Mouse (Mus musculus): Measurements from ENCODE around the gene Elp5.
"Not testable (repeated sequence)": the region's sequence is repeated elsewhere in the genome, so short reads cannot be mapped to it uniquely, and the experiment has no call there.

Gene Elp5

GRCm38 (mm10) chr11:69934169-69934568, 48.1 kb downstream of the Elp5 start:
- peak; percentile 79 to 84 for DNase-seq (ENCODE audit: low spot score in 2 of 2)

- no peak for DNase-seq (ENCODE audit: low spot score in 2 of 2)
These were observed 49.3 kb downstream of the Elp5 start for GRCm38 (mm10) chr11:69933066-69933465.

GRCm38 (mm10) chr11:69932254-69932653, 50.1 kb downstream of the Elp5 start:
- no peak for DNase-seq (ENCODE audit: low spot score in 2 of 2)

GRCm38 (mm10) chr11:69931769-69932168, 50.5 kb downstream of the Elp5 start:
- no peak for DNase-seq (ENCODE audit: low spot score in 2 of 2)

GRCm38 (mm10) chr11:69930967-69931537, 51.3 kb downstream of the Elp5 start:
- no peak for DNase-seq (ENCODE audit: low spot score in 2 of 2)

- not testable (repeated sequence) for DNase-seq (ENCODE audit: low spot score in 2 of 2)
These were observed 52.1 kb downstream of the Elp5 start for GRCm38 (mm10) chr11:69930176-69930575.

GRCm38 (mm10) chr11:69929712-69930111, 52.6 kb downstream of the Elp5 start:
- DNase-seq (ENCODE audit: low spot score in 2 of 2): no peak

GRCm38 (mm10) chr11:69927501-69927900, 54.8 kb downstream of the Elp5 start:
- no peak for DNase-seq (ENCODE audit: low spot score in 2 of 2)

GRCm38 (mm10) chr11:69922796-69923195, 59.5 kb downstream of the Elp5 start:
- no peak for DNase-seq (ENCODE audit: low spot score in 2 of 2)

GRCm38 (mm10) chr11:69922012-69922756, 60.1 kb downstream of the Elp5 start:
- no peak for DNase-seq (ENCODE audit: low spot score in 2 of 2)

GRCm38 (mm10) chr11:69921114-69922011, 61.0 kb downstream of the Elp5 start, which contains the start of gene Eif5a:
Gene Eif5a (minus strand): TSS chr11:69921958.
- DNase-seq (ENCODE audit: low spot score in 2 of 2): peak; percentile 99 to 100

- no peak for DNase-seq (ENCODE audit: low spot score in 2 of 2)
These were observed 61.9 kb downstream of the Elp5 start for GRCm38 (mm10) chr11:69920266-69921031.

GRCm38 (mm10) chr11:69919661-69920265, 62.6 kb downstream of the Elp5 start:
- DNase-seq (ENCODE audit: low spot score in 2 of 2): no peak

GRCm38 (mm10) chr11:69919053-69919452, 63.3 kb downstream of the Elp5 start:
- DNase-seq (ENCODE audit: low spot score in 2 of 2): no peak
